Mouse (Mus musculus) liver, embryonic 14.5 days (tissue): ENCODE data around the gene Gli2. TPM values are rescaled to one million over a fixed set of nuclear protein-coding genes. Genes with fewer than 3 reads are reported as not detected.

ENCODE experiments used
- ATAC-seq: fragments of 200-750 bp; cut with Nextera tagmentation; 2 replicates; pipeline ENCODE4 v1.8.0; 2017; ENCODE audit warnings: moderate number of reproducible peaks, mild to moderate bottlenecking, moderate library complexity; ENCODE audit not compliant: insufficient read depth
- DNase-seq, 3 experiments: peaks; one replicate each; pipeline ENCODE4 v3.0.0-alpha.2; 2012 to 2013; ENCODE audit warnings: low read depth in 3 of 3, low spot score in 3 of 3
- H3K27ac ChIP-seq: fragments of 300-500 bp; sonication (generic); 2 replicates; pipeline ENCODE4 v1.5.1; 2014; ENCODE audit warnings: moderate library complexity, mild to moderate bottlenecking, control low read depth, inconsistent platforms
- H3K27me3 ChIP-seq: fragments of 300-500 bp; sonication (generic); 2 replicates; pipeline ENCODE4 v1.6.1; 2014; ENCODE audit warnings: mild to moderate bottlenecking, low read length, moderate library complexity; ENCODE audit not compliant: control insufficient read depth, insufficient read depth
- H3K36me3 ChIP-seq: fragments of 300-500 bp; sonication (generic); replicated peaks from 2 replicates; pipeline ENCODE4 v1.6.1; 2014; ENCODE audit warnings: low read depth; ENCODE audit not compliant: control insufficient read depth, insufficient read depth
- H3K4me1 ChIP-seq, 2 experiments: fragments of 200-500 bp in 1 of 2; fragments of 300-500 bp in 1 of 2; sonication (generic) in 1 of 2; replicated peaks; 2 replicates each; pipeline ENCODE4 v1.6.1; 2012 to 2014; ENCODE audit warnings: antibody characterized with exemption in 1 of 2, inconsistent platforms in 1 of 2, low read length in 1 of 2; ENCODE audit not compliant: control insufficient read depth in 2 of 2, insufficient read depth in 2 of 2
- H3K4me2 ChIP-seq: fragments of 300-500 bp; sonication (generic); 2 replicates; pipeline ENCODE4 v1.6.1; 2014; ENCODE audit warnings: low read depth, mild to moderate bottlenecking, control low read depth, moderate library complexity
- H3K4me3 ChIP-seq, 2 experiments: fragments of 200-500 bp in 1 of 2; fragments of 300-500 bp in 1 of 2; sonication (generic) in 1 of 2; 2 replicates each; pipeline ENCODE4 v1.5.1; 2012 to 2014; ENCODE audit warnings: low read depth in 2 of 2, low read length in 2 of 2, mild to moderate bottlenecking in 2 of 2, control low read depth in 1 of 2, inconsistent platforms in 1 of 2, moderate library complexity in 1 of 2; ENCODE audit not compliant: insufficient read depth in 1 of 2
- H3K9ac ChIP-seq: fragments of 300-500 bp; sonication (generic); replicated peaks from 2 replicates; pipeline ENCODE4 v1.6.1; 2014; ENCODE audit warnings: mild to moderate bottlenecking, control low read depth, moderate library complexity
- H3K9me3 ChIP-seq: fragments of 300-500 bp; sonication (generic); 2 replicates; pipeline ENCODE4 v1.6.1; 2016; ENCODE audit warnings: low read length, mixed read lengths; ENCODE audit not compliant: control insufficient read depth
- CTCF ChIP-seq: IDR thresholded peaks from 2 replicates; pipeline ENCODE4 v1.5.1; 2016; ENCODE audit warnings: antibody characterized with exemption, low read depth, control low read depth
- EP300 ChIP-seq: IDR thresholded peaks from 2 replicates; pipeline ENCODE4 v1.6.1; 2016; ENCODE audit warnings: antibody characterized with exemption, low read depth
- WGBS: fragments of 180-500 bp; shearing (Covaris S2); extraction: QIAGEN DNeasy Blood & Tissue Kit; methylation state at CpG from one replicate; pipeline ENCODE4 v1.1.7; 2014; ENCODE audit not compliant: insufficient replicate concordance; 5-methylcytosine and 5-hydroxymethylcytosine counted together
- polyA plus RNA-seq, 2 experiments: library from polyadenylated mRNA; depleted of rRNA in 1 of 2; stranded (reverse) in 1 of 2; unstranded in 1 of 2; fragments of >200 nt; fragmentation: Nextera tagmentation in 1 of 2; extraction: Ambion mirVana in 1 of 2; gene quantifications; 2 replicates each; pipeline versions ENCODE4 v1.2.1 to v1.2.3; 2012 to 2014

The Gli2 gene
- polyA plus RNA-seq, 2 experiments, result 0.04 to 0.26 TPM

- Histone ChIP-seq H3K9me3 (no peaks in the 10 kb centered on the region), H3K36me3 (no peaks in the 10 kb centered on the region), H3K4me3 (no peak overlapping the region), H3K27me3 (no peaks in the 10 kb centered on the region), H3K9ac (no peak overlapping the region), H3K27ac (no peak overlapping the region), H3K4me1 (peaks cover 0 to 3% of the 10 kb centered on the region in 2 experiments; a peak in 1 of 4 replicates), H3K4me2 (no peak overlapping the region)
- TF ChIP-seq CTCF (no peak), EP300 (no peak)
- 49% methylated on average over 6 of the region's 6 CpGs for WGBS
- ATAC-seq, result no peak
- no peak for DNase-seq
Measured at GRCm38 (mm10) chr1:118878291-118878690, 175.1 kb downstream of the Gli2 start.

- ATAC-seq, result no peak
- WGBS, result 55% methylated on average over 9 of the region's 9 CpGs
Measured at GRCm38 (mm10) chr1:118875227-118875626, 178.2 kb downstream of the Gli2 start.

GRCm38 (mm10) chr1:118873559-118873958 is 179.9 kb downstream of the Gli2 start:
- H3K36me3 ChIP-seq, result no peaks in the 10 kb centered on the region
- no peak overlapping the region for H3K27ac ChIP-seq
- ATAC-seq (no peak), DNase-seq (no peak)
- H3K27me3 ChIP-seq, result no peaks in the 10 kb centered on the region
- H3K9ac ChIP-seq, result no peak overlapping the region
- WGBS, result 59% methylated on average over 7 of the region's 7 CpGs
- no peak overlapping the region for H3K4me3 ChIP-seq
- no peak overlapping the region for H3K4me2 ChIP-seq
- peaks cover 0 to under 1% of the 10 kb centered on the region in 2 experiments; a peak in 1 of 4 replicates for H3K4me1 ChIP-seq
- no peak for TF ChIP-seq CTCF
- TF ChIP-seq EP300, result no peak
- H3K9me3 ChIP-seq, result no peaks in the 10 kb centered on the region

More at GRCm38 (mm10) chr1:118875227-118875626, 178.2 kb downstream of the Gli2 start:
- no peak overlapping the region for H3K4me3 ChIP-seq
- no peak for DNase-seq
- no peak overlapping the region for H3K9ac ChIP-seq
- H3K27ac ChIP-seq, result no peak overlapping the region
- TF ChIP-seq CTCF, result no peak
- TF ChIP-seq EP300, result no peak
- no peak overlapping the region for H3K4me2 ChIP-seq
- H3K36me3 ChIP-seq, result no peaks in the 10 kb centered on the region
- H3K27me3 ChIP-seq, result no peaks in the 10 kb centered on the region
- H3K4me1 ChIP-seq, result peaks cover 0 to 3% of the 10 kb centered on the region in 2 experiments; a peak in 1 of 4 replicates
- H3K9me3 ChIP-seq, result no peaks in the 10 kb centered on the region

GRCm38 (mm10) chr1:118864735-118865134 is 188.7 kb downstream of the Gli2 start:
- TF ChIP-seq EP300 (no peak), CTCF (no peak)
- WGBS, result 48% methylated on average over 9 of the region's 9 CpGs
- H3K9me3 ChIP-seq, result no peaks in the 10 kb centered on the region

GRCm38 (mm10) chr1:118864031-118864430 is 189.4 kb downstream of the Gli2 start:
- no peaks in the 10 kb centered on the region for H3K36me3 ChIP-seq

More at GRCm38 (mm10) chr1:118864735-118865134, 188.7 kb downstream of the Gli2 start:
- ATAC-seq (no peak), DNase-seq (no peak)
- no peaks in the 10 kb centered on the region for H3K36me3 ChIP-seq
- H3K4me2 ChIP-seq, result no peak overlapping the region
- H3K27ac ChIP-seq, result no peak overlapping the region
- no peaks in the 10 kb centered on the region for H3K4me1 ChIP-seq
- no peaks in the 10 kb centered on the region for H3K27me3 ChIP-seq
- no peak overlapping the region for H3K9ac ChIP-seq
- no peak overlapping the region for H3K4me3 ChIP-seq

More at GRCm38 (mm10) chr1:118864031-118864430, 189.4 kb downstream of the Gli2 start:
- Histone ChIP-seq H3K4me2 (no peak overlapping the region), H3K27ac (no peak overlapping the region), H3K4me1 (no peaks in the 10 kb centered on the region), H3K9me3 (no peaks in the 10 kb centered on the region), H3K9ac (no peak overlapping the region), H3K27me3 (no peaks in the 10 kb centered on the region), H3K4me3 (no peak overlapping the region)
- WGBS, result 60% methylated on average over 5 of the region's 5 CpGs
- DNase-seq (no peak), ATAC-seq (no peak)
- TF ChIP-seq CTCF (no peak), EP300 (no peak)
